ENCODE assay signal across 12 mouse cellular contexts in the genomic region with DNA sequence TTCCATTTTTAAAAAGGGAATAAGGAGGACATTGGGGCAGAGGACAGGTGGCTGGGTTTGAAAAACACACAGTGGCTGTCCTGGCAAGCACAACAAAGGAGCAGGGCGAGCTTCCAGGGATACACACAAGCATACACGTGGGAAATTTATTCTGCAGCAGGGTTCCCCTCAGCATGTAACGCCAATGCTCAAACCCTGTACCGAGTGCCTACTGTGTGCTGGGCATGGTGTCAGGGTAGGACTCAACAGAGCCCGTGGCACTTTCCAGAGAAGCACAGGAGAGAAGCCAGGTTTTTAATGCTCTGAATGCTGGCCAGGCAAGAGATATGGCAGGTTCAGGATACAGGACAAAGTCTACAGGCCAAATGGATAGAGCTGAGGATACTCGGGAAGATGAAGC.
A peak's percentile ranks its signal among the peaks of the same experiment; 100 is the strongest.
DNase-seq lines count a peak whose midpoint lies in the region.
"Had no signal": no experiment of that assay in that cellular context is flagged by ENCODE, and none has a peak within 500 bp of the region (broad histone marks: within the 10 kb centered on the region; RNA-seq: fewer than 3 reads in every experiment).

No protein-coding gene starts in this region.

- peak; percentile 11 for DNase-seq in kidney, adult 18-20 months
- DNase-seq in kidney, postnatal 4 days: no peak
- peak; percentile 98 for DNase-seq in brain, adult 2 months (ENCODE audit: low read depth, low spot score)
- DNase-seq in cerebellum, adult 11-12 months: peak; percentile 97
- peak; percentile 91 to 92 for DNase-seq in cerebellum, postnatal 25 days
- DNase-seq in urinary bladder, postnatal 36 days (ENCODE audit: low spot score in 2 of 2): no peak
- DNase-seq in left cerebral cortex, postnatal 14 days (ENCODE audit: low spot score in 2 of 2): no peak
- no peak for DNase-seq in ovary, postnatal 10 days (ENCODE audit: low spot score)
- DNase-seq: adrenal gland, postnatal 10 days; layer of hippocampus, adult 9-11 months; lung, adult 2 months; right cerebral cortex, postnatal 14 days had no signal

- intact Hi-C loops in left cerebral cortex, postnatal 14 days (cut with DNase I): no loop called here

Comparison
In these comparisons a context has a peak if more than half of its experiments do, and no peak if none do; other contexts are left out.
1. DNase-seq: peak in kidney, adult 18-20 months (single experiment), brain, adult 2 months (single experiment), cerebellum, adult 11-12 months (single experiment) and cerebellum, postnatal 25 days (2 of 2); none in kidney, postnatal 4 days (0 of 2), urinary bladder, postnatal 36 days (0 of 2), left cerebral cortex, postnatal 14 days (0 of 2) and ovary, postnatal 10 days (single experiment).